Mouse (Mus musculus): ENCODE measurements at regions not wholly inside any gene's neighbourhood (a gene's known extent, or its start where the extent isn't known, plus 50 kb on each side); places are given as distances from the start of the nearest gene placed in this dataset.

DNA sequence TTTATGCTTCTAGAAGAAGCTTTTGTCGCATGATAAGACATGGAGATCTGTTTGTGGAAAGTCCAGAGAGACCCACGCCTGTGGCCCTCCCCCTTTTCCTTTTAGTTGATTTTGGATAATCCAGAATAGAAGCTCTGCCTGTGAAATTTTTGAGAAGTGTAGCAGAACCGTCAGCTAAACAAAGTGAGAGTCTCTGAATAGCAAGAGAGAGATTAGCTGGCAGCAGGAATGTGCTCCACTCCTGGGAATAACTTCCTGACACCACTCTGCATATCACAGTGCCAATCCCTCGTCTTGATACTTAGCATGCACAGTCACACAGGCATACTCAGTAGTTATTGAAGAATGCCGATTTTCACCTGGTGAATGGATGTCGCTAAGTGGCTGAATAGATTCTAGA lies 99.2 kb upstream of the Magi3 start:
- Histone ChIP-seq H3K36me3 (ENCODE audit: control insufficient read depth in 1 of 2, insufficient read depth in 2 of 2, low read length in 2 of 2) (no peaks in the 10 kb centered on the region), H3K27me3 (ENCODE audit: control insufficient read depth in 1 of 2, insufficient read depth in 2 of 2, low read length in 2 of 2) (no peaks in the 10 kb centered on the region; a peak in 1 of 4 replicates), H3K9ac (ENCODE audit: control insufficient read depth, low read depth, low read length, poor library complexity, severe bottlenecking) (no peak overlapping the region), H3K4me1 (ENCODE audit: control insufficient read depth in 1 of 2, insufficient read depth in 2 of 2, low read length in 2 of 2) (no peaks in the 10 kb centered on the region), H3K4me3 (ENCODE audit: control insufficient read depth in 1 of 2, insufficient read depth in 1 of 2, low read depth in 2 of 2, low read length in 2 of 2) (no peak overlapping the region), H3K79me2 (ENCODE audit: control insufficient read depth, insufficient read depth, low read length, poor library complexity) (no peaks in the 10 kb centered on the region), H3K27ac (ENCODE audit: control insufficient read depth, low read depth, low read length) (no peak overlapping the region), H3K9me3 (replicated peaks; ENCODE audit: insufficient read depth, low read length) (no peaks in the 10 kb centered on the region)
- no peak for DNase-seq (ENCODE audit: low read depth, low spot score)
- TF ChIP-seq TCF12 (IDR thresholded peaks at IDR 0.05; ENCODE audit: low read depth, low read length) (no peak), EP300 (IDR thresholded peaks at IDR 0.05; ENCODE audit: low read depth in 1 of 2, low read length in 2 of 2) (no peak), RCOR1 (IDR thresholded peaks at IDR 0.05; ENCODE audit: low read depth, low read length) (no peak), SIN3A (IDR thresholded peaks at IDR 0.05; ENCODE audit: low read length) (no peak), NELFE (IDR thresholded peaks at IDR 0.05; ENCODE audit: low read depth, low read length) (no peak), ELF1 (IDR thresholded peaks at IDR 0.05; ENCODE audit: low read depth, low read length) (no peak), ZC3H11A (IDR thresholded peaks at IDR 0.05; ENCODE audit: low read depth, low read length) (no peak), MAX (IDR thresholded peaks at IDR 0.05; ENCODE audit: low read length) (no peak), ZMIZ1 (IDR thresholded peaks at IDR 0.05; ENCODE audit: low read depth, low read length) (no peak), TAL1 (IDR thresholded peaks at IDR 0.05; ENCODE audit: low read length) (no peak), CHD2 (IDR thresholded peaks at IDR 0.05; ENCODE audit: low read length) (no peak), POLR2AphosphoS2 (IDR thresholded peaks at IDR 0.05; ENCODE audit: low read length) (no peak), MXI1 (IDR thresholded peaks at IDR 0.05; ENCODE audit: low read depth, low read length) (no peak), CHD1 (IDR thresholded peaks at IDR 0.05; ENCODE audit: low read depth, low read length) (no peak)

DNA sequence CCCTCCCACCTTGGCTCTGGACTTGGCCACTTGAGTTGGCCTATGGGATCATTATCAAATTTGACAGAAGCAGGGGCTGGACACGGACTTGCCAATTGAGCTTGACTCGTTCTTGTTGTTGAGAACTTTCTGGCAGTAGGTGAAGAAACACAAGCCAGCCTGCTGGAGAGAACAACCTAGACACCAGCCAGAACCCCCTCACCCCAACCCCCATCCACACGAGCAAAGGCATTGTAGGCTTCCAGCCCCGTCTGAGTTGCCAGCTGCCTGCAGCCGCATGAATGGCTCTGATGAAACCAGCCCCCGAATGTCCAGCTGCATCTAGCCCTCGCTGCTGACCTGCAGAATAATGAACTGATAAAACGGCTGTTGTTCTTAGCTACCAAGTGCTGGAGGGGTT lies 98.7 kb upstream of the Magi3 start:
- Histone ChIP-seq H3K9me3 (replicated peaks; ENCODE audit: insufficient read depth, low read length) (no peaks in the 10 kb centered on the region), H3K4me3 (ENCODE audit: control insufficient read depth in 1 of 2, insufficient read depth in 1 of 2, low read depth in 2 of 2, low read length in 2 of 2) (no peak overlapping the region), H3K79me2 (ENCODE audit: control insufficient read depth, insufficient read depth, low read length, poor library complexity) (no peaks in the 10 kb centered on the region), H3K27ac (ENCODE audit: control insufficient read depth, low read depth, low read length) (no peak overlapping the region), H3K9ac (ENCODE audit: control insufficient read depth, low read depth, low read length, poor library complexity, severe bottlenecking) (no peak overlapping the region), H3K36me3 (ENCODE audit: control insufficient read depth in 1 of 2, insufficient read depth in 2 of 2, low read length in 2 of 2) (no peaks in the 10 kb centered on the region), H3K4me1 (ENCODE audit: control insufficient read depth in 1 of 2, insufficient read depth in 2 of 2, low read length in 2 of 2) (no peaks in the 10 kb centered on the region), H3K27me3 (ENCODE audit: control insufficient read depth in 1 of 2, insufficient read depth in 2 of 2, low read length in 2 of 2) (no peaks in the 10 kb centered on the region; a peak in 1 of 4 replicates)
- DNase-seq (ENCODE audit: low read depth, low spot score), result no peak
- TF ChIP-seq POLR2AphosphoS5 (IDR thresholded peaks at IDR 0.05; ENCODE audit: borderline replicate concordance, low read depth, low read length) (no peak), ZNF384 (IDR thresholded peaks at IDR 0.05; ENCODE audit: low read depth, low read length) (no peak)

DNA sequence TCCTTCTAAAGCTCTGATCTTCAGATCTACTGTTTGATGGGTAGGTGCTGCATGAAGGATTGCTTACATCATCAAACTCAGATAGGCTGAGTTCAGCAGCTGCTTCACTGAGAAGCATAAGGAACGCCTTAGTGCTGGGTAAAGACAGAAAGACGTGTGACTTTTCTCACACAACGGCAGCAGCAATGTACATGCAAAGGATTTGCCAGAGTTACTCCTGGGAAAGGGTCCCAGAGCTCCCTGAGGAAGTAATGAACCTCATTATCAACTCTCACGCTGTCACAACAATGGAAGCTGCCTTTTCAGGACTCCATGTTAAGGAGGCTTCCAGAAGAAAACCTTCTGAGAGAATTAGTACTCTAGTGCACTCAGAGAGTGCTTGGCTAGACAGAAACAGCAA lies 97.4 kb upstream of the Magi3 start:
- no peak for TF ChIP-seq MAFK (IDR thresholded peaks at IDR 0.05; ENCODE audit: borderline replicate concordance, low read depth, low read length)
- no peak for TF ChIP-seq RCOR1 (IDR thresholded peaks at IDR 0.05; ENCODE audit: low read depth, low read length)
- TF ChIP-seq ETS1 (IDR thresholded peaks at IDR 0.05; ENCODE audit: low read depth, low read length), result no peak
- H3K9ac ChIP-seq (ENCODE audit: control insufficient read depth, low read depth, low read length, poor library complexity, severe bottlenecking), result no peak overlapping the region
- no peaks in the 10 kb centered on the region; a peak in 1 of 4 replicates for H3K27me3 ChIP-seq (ENCODE audit: control insufficient read depth in 1 of 2, insufficient read depth in 2 of 2, low read length in 2 of 2)
- no peak overlapping the region for H3K27ac ChIP-seq (ENCODE audit: control insufficient read depth, low read depth, low read length)
- DNase-seq (ENCODE audit: low read depth, low spot score), result no peak
- no peaks in the 10 kb centered on the region for H3K9me3 ChIP-seq (replicated peaks; ENCODE audit: insufficient read depth, low read length)
- H3K36me3 ChIP-seq (ENCODE audit: control insufficient read depth in 1 of 2, insufficient read depth in 2 of 2, low read length in 2 of 2), result no peaks in the 10 kb centered on the region
- no peaks in the 10 kb centered on the region for H3K4me1 ChIP-seq (ENCODE audit: control insufficient read depth in 1 of 2, insufficient read depth in 2 of 2, low read length in 2 of 2)
- H3K4me3 ChIP-seq (ENCODE audit: control insufficient read depth in 1 of 2, insufficient read depth in 1 of 2, low read depth in 2 of 2, low read length in 2 of 2), result no peak overlapping the region
- no peaks in the 10 kb centered on the region for H3K79me2 ChIP-seq (ENCODE audit: control insufficient read depth, insufficient read depth, low read length, poor library complexity)

All from MEL (cell line).